Mouse (Mus musculus): ENCODE data around the gene Rap1gap. TPM values are rescaled to one million over a fixed set of nuclear protein-coding genes. Genes with fewer than 3 reads are reported as not detected.

The Rap1gap gene
- 1.5 and 1.7 TPM in 2 replicates for total RNA-seq (2015)
- total RNA-seq (2017) = 0.83 and 0.98 TPM in 2 replicates

- ATAC-seq (replicated peaks; ENCODE audit: poor library complexity) = peak; percentile 13; the same call in 1 of the 2 replicates
These were observed at the start of gene Rap1gap for GRCm38 (mm10) chr4:137664433-137664979. TSS of gene Rap1gap (plus strand) at chr4:137664726.

DNA sequence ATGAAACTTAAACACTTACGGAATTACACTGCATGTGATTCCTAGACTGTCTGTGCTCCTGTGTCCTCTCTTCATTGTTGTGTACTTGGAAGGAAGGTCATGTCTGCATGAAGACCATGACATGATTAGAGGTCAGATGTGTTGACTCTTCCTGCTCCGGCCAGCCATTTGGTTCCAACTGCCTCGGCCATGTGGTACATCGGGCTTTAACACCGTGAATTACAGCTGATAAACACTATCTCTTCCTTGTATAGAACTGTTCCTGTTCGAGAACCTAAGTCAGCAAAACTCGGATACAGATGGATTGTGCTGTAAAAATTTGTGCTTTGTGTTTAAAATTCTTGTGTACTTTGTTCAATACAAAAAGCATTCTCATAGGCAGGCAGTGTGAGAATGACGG is 41.7 kb upstream of the Rap1gap start:
- ATAC-seq (replicated peaks; ENCODE audit: poor library complexity) = no peak

DNA sequence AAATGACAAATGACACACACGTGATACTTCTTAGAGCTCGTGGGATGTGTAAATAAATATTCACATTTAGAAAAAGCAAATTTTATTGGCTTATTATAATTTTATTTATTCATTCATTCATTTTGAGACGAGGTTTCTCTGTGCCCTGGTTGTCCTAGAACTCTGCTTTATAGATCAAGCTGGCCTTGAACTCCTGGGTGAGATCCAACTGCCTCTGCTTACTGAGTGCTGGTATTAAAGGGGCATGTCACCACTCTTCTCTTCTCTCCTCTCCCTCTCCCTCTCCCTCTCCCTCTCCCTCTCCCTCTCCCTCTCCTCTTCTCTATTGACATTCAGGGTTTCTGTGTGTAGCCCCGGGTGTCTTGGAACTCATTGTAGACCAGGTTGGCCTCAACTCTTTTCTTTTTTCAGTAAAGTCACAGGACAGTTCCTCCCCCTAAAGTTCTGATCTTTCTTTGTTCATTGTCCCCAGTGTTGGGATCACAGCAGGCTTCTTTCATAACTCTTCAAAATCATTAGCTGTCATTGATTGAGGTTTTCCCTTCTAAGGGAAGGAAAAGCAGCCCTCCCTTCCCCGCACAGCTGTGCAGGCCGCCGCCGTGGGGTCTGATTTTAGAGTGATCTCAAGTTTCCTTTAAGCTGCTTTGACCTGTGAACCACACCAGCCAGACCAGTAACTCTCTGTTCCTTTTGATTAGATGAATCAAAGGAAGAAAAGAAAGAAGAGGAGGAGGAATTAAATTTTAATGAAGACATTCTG is 36.9 kb upstream of the Rap1gap start:
- no peak for ATAC-seq (replicated peaks; ENCODE audit: poor library complexity)

- no peak for ATAC-seq (replicated peaks; ENCODE audit: poor library complexity)
These were observed 36.1 kb upstream of the Rap1gap start for GRCm38 (mm10) chr4:137628400-137628799.

DNA sequence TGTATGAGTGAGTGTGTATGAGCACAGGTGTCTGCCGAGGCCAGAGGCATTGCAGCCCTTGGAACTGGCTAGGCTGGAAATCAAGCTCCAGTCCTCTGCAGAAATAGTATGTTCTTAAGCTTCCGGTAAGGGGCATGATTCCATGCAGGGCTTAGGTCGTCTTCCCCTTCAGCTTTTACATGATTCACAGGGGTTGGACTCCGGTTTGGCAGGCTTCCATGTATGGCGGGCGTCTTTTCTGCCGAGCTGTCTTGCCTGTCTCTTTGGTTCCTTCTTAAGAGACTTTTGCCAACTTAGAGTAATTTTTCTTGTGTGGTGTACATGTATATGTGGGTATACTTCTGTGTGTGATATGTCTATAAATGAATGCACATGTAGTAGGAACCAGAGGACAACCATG is 35.2 kb upstream of the Rap1gap start:
- no peak for ATAC-seq (replicated peaks; ENCODE audit: poor library complexity)

DNA sequence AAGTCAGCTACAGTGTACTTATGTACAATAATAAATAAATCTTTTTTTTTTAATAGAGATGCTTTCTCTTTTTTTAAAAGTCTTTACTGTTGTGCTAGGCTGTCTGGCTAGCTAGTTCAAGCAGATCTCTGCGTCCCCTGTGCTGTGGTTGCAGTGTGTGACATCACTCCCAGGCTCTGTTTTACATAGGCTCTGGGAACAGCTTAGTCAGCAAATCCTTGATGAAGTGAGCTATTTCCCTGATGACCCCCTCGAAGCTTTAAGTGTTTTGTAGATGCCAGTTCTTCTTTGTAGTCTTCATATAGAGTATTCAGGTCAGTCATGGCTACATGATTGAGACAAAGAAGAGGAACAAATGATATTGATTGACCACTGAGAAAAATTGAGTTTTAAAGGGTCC is 34.4 kb upstream of the Rap1gap start:
- ATAC-seq (replicated peaks; ENCODE audit: poor library complexity) = no peak

DNA sequence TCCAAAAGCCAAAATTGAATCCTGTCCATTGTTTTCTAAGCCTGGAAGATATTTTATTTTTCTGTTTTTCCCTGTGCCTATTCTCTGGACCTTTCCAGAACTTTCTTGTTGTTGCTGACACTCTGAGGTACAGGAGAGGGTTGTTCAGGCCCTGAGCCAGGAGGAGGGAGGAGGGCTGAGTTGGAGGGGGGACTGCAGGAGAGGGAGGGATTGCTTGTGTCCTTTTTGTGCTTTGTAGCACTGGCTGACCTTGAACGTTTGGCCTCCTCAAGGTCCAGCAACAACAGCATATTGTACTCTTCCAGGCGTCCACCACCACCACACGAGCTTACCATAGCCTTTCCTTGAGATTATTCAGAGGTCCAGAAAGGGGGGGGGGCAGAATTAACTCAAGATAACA is 32.9 kb upstream of the Rap1gap start:
- no peak for ATAC-seq (replicated peaks; ENCODE audit: poor library complexity)

DNA sequence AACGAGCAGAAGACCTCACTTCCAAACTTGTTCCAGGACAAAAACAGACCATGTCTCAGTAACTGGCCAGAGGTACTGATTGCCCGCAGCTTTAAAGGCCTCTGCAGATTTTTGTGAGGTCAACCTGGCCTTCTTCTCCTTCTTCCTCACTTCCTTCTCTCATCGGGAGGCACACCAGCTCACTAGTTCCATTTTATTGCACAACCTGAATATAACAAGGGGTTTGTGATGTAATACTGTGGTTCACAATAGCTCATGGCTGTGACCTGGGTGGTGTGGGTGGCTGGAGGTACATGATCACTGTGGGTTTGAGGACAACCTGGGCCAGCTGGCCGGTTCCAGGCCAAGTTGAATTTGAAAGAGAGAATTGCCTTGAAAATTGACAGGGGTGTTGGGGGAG is 31.1 kb upstream of the Rap1gap start:
- peak; percentile 86 for ATAC-seq (replicated peaks; ENCODE audit: poor library complexity)

DNA sequence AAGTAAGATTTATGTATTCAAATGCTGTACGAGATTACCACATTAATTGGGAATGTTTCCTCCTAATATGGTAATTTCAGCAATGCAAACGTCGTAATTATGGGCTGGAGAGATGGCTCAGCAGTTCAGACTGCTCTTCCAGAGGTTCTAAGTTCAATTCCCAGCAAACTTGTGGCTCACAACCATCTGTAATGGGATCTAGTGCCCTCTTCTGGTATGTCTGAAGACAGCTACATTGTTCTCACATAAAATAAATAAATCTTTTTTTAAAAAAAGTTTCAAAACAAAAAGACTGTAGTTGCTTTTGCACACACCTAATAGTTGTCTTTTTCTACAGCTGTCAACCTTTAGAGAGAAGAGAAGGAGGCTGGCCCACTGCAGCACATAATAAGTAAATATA is 27.9 kb upstream of the Rap1gap start:
- no peak for ATAC-seq (replicated peaks; ENCODE audit: poor library complexity)

DNA sequence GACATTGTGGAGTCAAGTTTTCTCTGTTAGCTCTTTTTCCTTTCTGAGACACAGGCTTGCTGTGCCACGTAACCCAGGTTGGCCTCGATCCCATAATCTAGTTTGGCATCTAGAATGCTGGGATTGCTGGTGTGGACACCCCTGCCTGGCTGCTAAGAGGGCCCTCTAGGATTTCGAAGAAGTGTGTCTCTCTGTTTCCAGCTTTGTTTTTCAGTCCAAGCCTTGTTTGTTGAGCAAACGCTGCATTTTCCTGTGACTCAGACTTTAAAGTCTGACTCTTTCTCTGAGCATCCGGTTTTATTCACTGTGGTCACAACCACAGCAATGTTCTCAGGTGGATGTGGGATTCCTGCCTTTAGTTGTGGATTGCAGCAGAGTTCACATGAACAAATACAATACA is 23.0 kb upstream of the Rap1gap start:
- ATAC-seq (replicated peaks; ENCODE audit: poor library complexity) = no peak

DNA sequence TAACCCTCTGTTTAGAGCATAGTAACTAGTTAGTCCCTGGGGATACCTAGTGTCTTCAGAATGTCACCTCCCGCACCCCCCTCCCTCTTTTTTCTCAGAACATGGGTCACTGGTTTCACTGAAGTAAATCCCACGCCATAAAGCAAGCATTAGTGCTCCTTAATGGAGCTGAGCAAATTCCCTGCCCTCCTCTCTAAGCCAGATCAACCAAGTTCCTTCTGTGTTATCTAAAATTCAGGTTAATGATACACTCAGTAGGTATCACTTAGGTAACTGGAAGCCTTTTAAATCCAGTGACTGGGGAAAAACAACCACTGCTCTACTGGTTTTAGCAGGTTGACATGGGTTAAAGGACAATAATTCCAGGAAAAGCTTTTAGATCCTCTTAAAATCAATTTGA is 22.4 kb upstream of the Rap1gap start:
- ATAC-seq (replicated peaks; ENCODE audit: poor library complexity) = no peak

- ATAC-seq (replicated peaks; ENCODE audit: poor library complexity) = no peak
These were observed 21.1 kb upstream of the Rap1gap start for GRCm38 (mm10) chr4:137643459-137643858.

DNA sequence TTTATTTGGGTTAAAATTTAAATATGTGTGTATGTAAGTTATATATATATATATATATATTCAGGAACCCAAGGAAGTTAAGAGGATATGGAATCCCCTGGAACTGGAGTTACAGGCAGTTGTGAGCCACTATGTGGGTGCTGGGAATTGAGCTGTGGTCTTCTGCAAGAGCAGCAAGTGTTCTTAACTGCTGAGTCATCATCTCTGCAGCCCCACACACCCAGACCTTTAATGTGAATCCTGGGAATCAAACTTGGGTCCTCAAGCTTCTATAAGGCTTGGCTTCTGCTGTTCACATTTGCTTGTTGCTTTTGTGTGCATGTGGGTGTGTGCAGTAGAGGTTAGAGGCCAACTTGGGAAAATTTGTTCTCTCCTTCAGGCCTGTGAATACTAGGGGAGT is 18.3 kb upstream of the Rap1gap start:
- ATAC-seq (replicated peaks; ENCODE audit: poor library complexity) = no peak

- no peak for ATAC-seq (replicated peaks; ENCODE audit: poor library complexity)
These were observed 16.9 kb upstream of the Rap1gap start for GRCm38 (mm10) chr4:137647648-137648047.

DNA sequence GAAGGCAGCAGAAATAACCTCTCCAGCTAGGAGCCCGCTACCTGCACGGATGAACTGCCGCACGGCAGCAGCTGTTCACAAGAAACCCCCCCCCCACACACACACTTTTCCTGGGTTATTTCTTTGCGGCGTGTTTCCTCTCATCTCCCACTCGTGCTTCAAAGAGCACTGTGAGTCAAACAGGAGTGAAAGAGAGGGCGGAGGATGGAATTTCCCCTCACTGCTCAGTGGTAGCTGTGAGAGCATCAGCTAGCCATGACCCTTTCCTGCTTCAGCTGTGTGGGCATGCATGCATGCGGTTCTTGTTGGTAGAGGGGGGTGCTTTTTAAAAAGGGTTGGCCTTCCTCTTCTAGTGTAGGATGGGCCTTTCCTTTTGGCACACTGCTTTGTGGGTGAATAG is 16.3 kb upstream of the Rap1gap start:
- ATAC-seq (replicated peaks; ENCODE audit: poor library complexity) = no peak

GRCm38 (mm10) chr4:137650912-137651311 is 13.6 kb upstream of the Rap1gap start:
- no peak for ATAC-seq (replicated peaks; ENCODE audit: poor library complexity)

DNA sequence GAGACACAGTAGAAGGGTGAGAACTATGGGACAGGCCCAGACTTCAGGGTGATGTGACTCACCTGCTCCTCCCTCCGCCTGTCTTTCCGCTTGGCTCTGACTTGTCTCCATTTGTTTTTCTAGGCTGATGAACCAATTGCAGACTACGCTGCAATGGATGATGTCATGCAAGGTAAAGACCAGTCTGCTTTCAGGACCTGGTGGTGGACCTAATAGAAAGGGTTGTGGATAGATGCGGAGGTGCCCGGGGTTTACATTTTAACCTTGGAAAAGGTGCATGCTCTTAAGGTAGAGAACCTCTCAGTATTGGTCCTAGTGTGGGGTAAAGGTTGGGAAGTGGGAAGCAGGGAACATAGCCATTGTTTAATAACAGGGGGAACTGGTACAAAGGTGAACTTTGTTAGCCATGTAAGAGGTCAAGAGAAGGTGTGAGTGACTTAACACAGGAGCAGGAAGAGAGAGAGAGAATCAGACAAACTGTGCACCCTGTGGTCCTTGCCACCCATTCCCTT is 11.6 kb upstream of the Rap1gap start:
- ATAC-seq (replicated peaks; ENCODE audit: poor library complexity) = no peak

- ATAC-seq (replicated peaks; ENCODE audit: poor library complexity) = no peak
These were observed 9.1 kb upstream of the Rap1gap start for GRCm38 (mm10) chr4:137655241-137656031.

DNA sequence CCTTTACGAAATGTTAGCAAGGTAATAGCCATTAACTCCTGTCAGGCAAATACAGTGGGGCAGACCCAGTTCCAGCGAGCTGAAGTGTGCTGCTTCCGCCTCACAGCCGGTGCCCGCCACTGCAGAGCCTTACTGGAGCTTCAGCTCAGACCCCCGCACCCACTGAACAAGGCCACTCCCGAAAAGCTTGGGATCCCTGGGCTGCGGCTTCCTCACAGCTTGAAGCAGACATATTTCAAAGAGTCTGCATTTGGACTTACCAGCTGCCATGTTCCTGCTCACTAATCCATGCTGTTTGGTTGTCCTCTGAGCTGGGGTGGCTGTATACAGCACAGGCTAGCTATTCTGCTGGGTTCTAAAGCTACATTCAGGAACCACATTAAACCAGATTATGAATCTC is 6.9 kb upstream of the Rap1gap start:
- ATAC-seq (replicated peaks; ENCODE audit: poor library complexity) = no peak

DNA sequence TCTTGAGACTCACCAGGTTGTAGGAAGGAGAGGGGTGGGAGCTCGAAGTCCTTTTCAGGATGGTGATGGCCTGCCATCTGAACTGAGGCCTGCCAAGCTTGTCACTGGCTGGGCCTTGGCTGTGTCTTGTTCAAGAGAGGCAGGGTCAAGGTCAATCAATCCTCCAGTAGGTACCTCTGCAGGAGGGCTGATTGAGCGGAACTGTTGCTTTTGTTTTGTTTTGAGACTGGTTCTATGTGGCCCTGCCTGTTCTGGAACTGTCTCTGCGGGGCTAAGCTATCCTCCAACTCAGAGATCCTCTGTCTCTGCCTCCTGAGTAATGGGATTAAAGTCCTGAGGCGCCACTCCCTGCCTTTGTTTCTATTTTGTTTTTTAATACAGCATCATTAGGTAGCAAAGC is 5.0 kb upstream of the Rap1gap start:
- no peak for ATAC-seq (replicated peaks; ENCODE audit: poor library complexity)

GRCm38 (mm10) chr4:137660364-137661077 is 4.0 kb upstream of the Rap1gap start:
- peak; percentile 45 for ATAC-seq (replicated peaks; ENCODE audit: poor library complexity)

Measured in megakaryocyte progenitor cell, adult 5-6 weeks (primary cell).